Mouse (Mus musculus) hindbrain, embryonic 16.5 days (tissue): ENCODE data around the gene Ppp1r16b. TPM values are rescaled to one million over a fixed set of nuclear protein-coding genes. Genes with fewer than 3 reads are reported as not detected.

Experiments used
- ATAC-seq: fragments of 200-750 bp; cut with Nextera tagmentation; 2 replicates; pipeline ENCODE4 v1.8.0; 2017; ENCODE audit warnings: moderate TSS enrichment, moderate library complexity
- H3K27ac ChIP-seq: fragments of 300-500 bp; sonication (generic); 2 replicates; pipeline ENCODE4 v1.5.1; 2014; ENCODE audit warnings: low read depth, mild to moderate bottlenecking, control low read depth, low read length, moderate library complexity
- H3K27me3 ChIP-seq: fragments of 300-500 bp; sonication (generic); replicated peaks from 2 replicates; pipeline ENCODE4 v1.6.1; 2014; ENCODE audit warnings: low read length; ENCODE audit not compliant: control insufficient read depth, insufficient read depth
- H3K36me3 ChIP-seq: fragments of 300-500 bp; sonication (generic); 2 replicates; pipeline ENCODE4 v1.6.1; 2014; ENCODE audit warnings: mild to moderate bottlenecking, low read length, moderate library complexity, mixed read lengths; ENCODE audit not compliant: control insufficient read depth, insufficient read depth
- H3K4me1 ChIP-seq: fragments of 300-500 bp; sonication (generic); 2 replicates; pipeline ENCODE4 v1.6.1; 2014; ENCODE audit warnings: low read depth, low read length; ENCODE audit not compliant: control insufficient read depth, insufficient read depth
- H3K4me2 ChIP-seq: fragments of 300-500 bp; sonication (generic); 2 replicates; pipeline ENCODE4 v1.6.1; 2014; ENCODE audit warnings: mild to moderate bottlenecking, low read length, control low read depth, moderate library complexity
- H3K4me3 ChIP-seq: fragments of 300-500 bp; sonication (generic); 2 replicates; pipeline ENCODE4 v1.5.1; 2014; ENCODE audit warnings: mild to moderate bottlenecking, low read length, control low read depth, moderate library complexity
- H3K9ac ChIP-seq: fragments of 300-500 bp; sonication (generic); 2 replicates; pipeline ENCODE4 v1.6.1; 2014; ENCODE audit warnings: low read depth, mild to moderate bottlenecking, control low read depth, low read length, moderate library complexity
- H3K9me3 ChIP-seq: fragments of 300-500 bp; sonication (generic); 2 replicates; pipeline ENCODE4 v1.6.1; 2014; ENCODE audit warnings: mild to moderate bottlenecking, low read length, moderate library complexity; ENCODE audit not compliant: control insufficient read depth
- WGBS: fragments of 180-500 bp; shearing (Covaris S2); extraction: QIAGEN DNeasy Blood & Tissue Kit; methylation state at CpG from one replicate; pipeline ENCODE4 v1.1.7; 2014; 5-methylcytosine and 5-hydroxymethylcytosine counted together
- polyA plus RNA-seq: library from polyadenylated mRNA; unstranded; fragments of >200 nt; fragmentation: Nextera tagmentation; extraction: Ambion mirVana; gene quantifications from 2 replicates; pipeline ENCODE4 v1.2.1, GENCODE M21; 2015

Ppp1r16b gene
- polyA plus RNA-seq, 1 experiment from 2014 or later: 26.4 TPM

GRCm38 (mm10) chr2:158692191-158692590 lies 27.0 kb downstream of the Ppp1r16b start:
- ATAC-seq: no peak
- H3K4me3 ChIP-seq: no peak overlapping the region
- no peak overlapping the region for H3K4me2 ChIP-seq
- H3K27ac ChIP-seq: no peak overlapping the region
- no peaks in the 10 kb centered on the region for H3K27me3 ChIP-seq
- no peak overlapping the region for H3K9ac ChIP-seq
- H3K9me3 ChIP-seq: no peaks in the 10 kb centered on the region
- WGBS: 77% methylated on average over 6 of the region's 6 CpGs
- no peaks in the 10 kb centered on the region for H3K36me3 ChIP-seq
- H3K4me1 ChIP-seq: peaks cover 10% of the 10 kb centered on the region

- Histone ChIP-seq H3K36me3 (peaks cover under 1% of the 10 kb centered on the region; the same call in 1 of the 2 replicates), H3K27ac (no peak overlapping the region), H3K9me3 (no peaks in the 10 kb centered on the region), H3K9ac (no peak overlapping the region), H3K4me3 (no peak overlapping the region), H3K4me1 (no peaks in the 10 kb centered on the region), H3K4me2 (no peak overlapping the region), H3K27me3 (no peaks in the 10 kb centered on the region)
- 87% methylated on average over 27 of the region's 27 CpGs for WGBS
- ATAC-seq: peak; percentile 48; the same call in 1 of the 2 replicates
These were observed 30.6 kb downstream of the Ppp1r16b start for GRCm38 (mm10) chr2:158695811-158696210.

GRCm38 (mm10) chr2:158696451-158696850 lies 31.3 kb downstream of the Ppp1r16b start:
- Histone ChIP-seq H3K4me1 (no peaks in the 10 kb centered on the region), H3K4me2 (no peak overlapping the region), H3K4me3 (no peak overlapping the region), H3K27ac (no peak overlapping the region), H3K9me3 (no peaks in the 10 kb centered on the region), H3K9ac (no peak overlapping the region), H3K36me3 (peaks cover 4% of the 10 kb centered on the region; the same call in 1 of the 2 replicates), H3K27me3 (no peaks in the 10 kb centered on the region)
- ATAC-seq: no peak
- 84% methylated on average over 6 of the region's 6 CpGs for WGBS

GRCm38 (mm10) chr2:158699908-158700307 lies 34.7 kb downstream of the Ppp1r16b start:
- WGBS: 84% methylated on average over 6 of the region's 6 CpGs
- no peak overlapping the region for H3K4me2 ChIP-seq

GRCm38 (mm10) chr2:158700535-158701256 lies 35.5 kb downstream of the Ppp1r16b start:
- no peaks in the 10 kb centered on the region for H3K4me1 ChIP-seq
- 88% methylated on average over 17 of the region's 17 CpGs for WGBS
- no peak overlapping the region for H3K4me3 ChIP-seq
- no peak overlapping the region for H3K4me2 ChIP-seq
- H3K36me3 ChIP-seq: peaks cover 4% of the 10 kb centered on the region; the same call in 1 of the 2 replicates
- H3K9me3 ChIP-seq: no peaks in the 10 kb centered on the region
- no peaks in the 10 kb centered on the region for H3K27me3 ChIP-seq
- H3K27ac ChIP-seq: no peak overlapping the region
- no peak overlapping the region for H3K9ac ChIP-seq
- ATAC-seq: no peak

More at GRCm38 (mm10) chr2:158699908-158700307, 34.7 kb downstream of the Ppp1r16b start:
- no peaks in the 10 kb centered on the region for H3K4me1 ChIP-seq
- no peaks in the 10 kb centered on the region for H3K9me3 ChIP-seq
- H3K9ac ChIP-seq: no peak overlapping the region
- H3K27me3 ChIP-seq: no peaks in the 10 kb centered on the region
- H3K36me3 ChIP-seq: peaks cover 4% of the 10 kb centered on the region; the same call in 1 of the 2 replicates
- no peak overlapping the region for H3K4me3 ChIP-seq
- no peak for ATAC-seq
- H3K27ac ChIP-seq: no peak overlapping the region

GRCm38 (mm10) chr2:158701505-158701904 lies 36.3 kb downstream of the Ppp1r16b start:
- Histone ChIP-seq H3K27ac (no peak overlapping the region), H3K4me2 (no peak overlapping the region), H3K9ac (no peak overlapping the region), H3K4me1 (no peaks in the 10 kb centered on the region), H3K4me3 (no peak overlapping the region), H3K36me3 (peaks cover 4% of the 10 kb centered on the region; the same call in 1 of the 2 replicates), H3K27me3 (no peaks in the 10 kb centered on the region), H3K9me3 (no peaks in the 10 kb centered on the region)
- no peak for ATAC-seq
- WGBS: 94% methylated on average over 9 of the region's 9 CpGs

- peaks cover 4% of the 10 kb centered on the region; the same call in 1 of the 2 replicates for H3K36me3 ChIP-seq
- no peak overlapping the region for H3K4me3 ChIP-seq
- no peak for ATAC-seq
- no peak overlapping the region for H3K27ac ChIP-seq
- 87% methylated on average over 5 of the region's 5 CpGs for WGBS
- H3K4me1 ChIP-seq: no peaks in the 10 kb centered on the region
- no peaks in the 10 kb centered on the region for H3K9me3 ChIP-seq
- no peak overlapping the region for H3K9ac ChIP-seq
- no peaks in the 10 kb centered on the region for H3K27me3 ChIP-seq
- H3K4me2 ChIP-seq: no peak overlapping the region
These were observed 37.0 kb downstream of the Ppp1r16b start for GRCm38 (mm10) chr2:158702176-158702575.

- Histone ChIP-seq H3K4me1 (no peaks in the 10 kb centered on the region), H3K9me3 (no peaks in the 10 kb centered on the region), H3K4me2 (no peak overlapping the region), H3K9ac (no peak overlapping the region), H3K27me3 (no peaks in the 10 kb centered on the region), H3K36me3 (peaks cover 4% of the 10 kb centered on the region; the same call in 1 of the 2 replicates), H3K27ac (no peak overlapping the region), H3K4me3 (no peak overlapping the region)
- no peak for ATAC-seq
- WGBS: 77% methylated on average over 3 of the region's 3 CpGs
These were observed 39.5 kb downstream of the Ppp1r16b start for GRCm38 (mm10) chr2:158704720-158705119.

- no peaks in the 10 kb centered on the region for H3K4me1 ChIP-seq
- no peak for ATAC-seq
These were observed 40.3 kb downstream of the Ppp1r16b start for GRCm38 (mm10) chr2:158705529-158705928.

More at GRCm38 (mm10) chr2:158705529-158705928, 40.3 kb downstream of the Ppp1r16b start:
- H3K4me2 ChIP-seq: no peak overlapping the region
- no peaks in the 10 kb centered on the region for H3K27me3 ChIP-seq
- H3K4me3 ChIP-seq: no peak overlapping the region
- H3K9me3 ChIP-seq: no peaks in the 10 kb centered on the region
- H3K36me3 ChIP-seq: peaks cover 4% of the 10 kb centered on the region; the same call in 1 of the 2 replicates
- H3K27ac ChIP-seq: no peak overlapping the region
- no peak overlapping the region for H3K9ac ChIP-seq
- 94% methylated on average over 6 of the region's 6 CpGs for WGBS
